In genomic region chr4:154749996-154750395, GRCm38 (mm10) we compare ENCODE assay signal across 26 mouse cellular contexts.
A peak's percentile ranks its signal among the peaks of the same experiment; 100 is the strongest.
DNase-seq lines count a peak whose midpoint lies in the region; ATAC-seq and TF ChIP-seq lines count a peak whose summit lies in the region.
"Had no signal": no experiment of that assay in that cellular context is flagged by ENCODE, and none has a peak within 500 bp of the region (broad histone marks: within the 10 kb centered on the region; RNA-seq: fewer than 3 reads in every experiment).

No protein-coding gene starts in this region.

- peak; percentile 45 for ATAC-seq in liver, embryonic 11.5 days (replicated peaks; ENCODE audit: low FRiP score)
- ATAC-seq in liver, postnatal 0 days: no peak
- ATAC-seq in limb, embryonic 11.5 days (ENCODE audit: insufficient number of reproducible peaks, low FRiP score, low TSS enrichment, low read depth): no peak
- peak; percentile 23; the same call in 1 of the 2 replicates for ATAC-seq in liver, embryonic 14.5 days (ENCODE audit: insufficient read depth)
- ATAC-seq: activated CD4-positive, CD25-positive, alpha-beta regulatory T cell, adult 4 months; forebrain, postnatal 0 days; lung, postnatal 0 days; midbrain, embryonic 13.5 days; Patski had no signal

- H3K27me3 ChIP-seq in liver, embryonic 11.5 days (replicated peaks; ENCODE audit: control insufficient read depth, insufficient read depth, low read length): no peaks in the 10 kb centered on the region
- H3K27me3 ChIP-seq in liver, postnatal 0 days (ENCODE audit: insufficient read depth, low read length): no peaks in the 10 kb centered on the region
- H3K27me3 ChIP-seq in limb, embryonic 11.5 days (ENCODE audit: control insufficient read depth, insufficient read depth, low read length): no peaks in the 10 kb centered on the region
- no peaks in the 10 kb centered on the region for H3K27me3 ChIP-seq in liver, embryonic 14.5 days (ENCODE audit: control insufficient read depth, insufficient read depth, low read length)
- H3K27me3 ChIP-seq: liver, embryonic 15.5 days had no signal

- 66% methylated on average over 2 of the region's 2 CpGs for WGBS in liver, embryonic 11.5 days
- 71% methylated on average over 2 of the region's 2 CpGs for WGBS in liver, postnatal 0 days (ENCODE audit: insufficient replicate concordance)
- 95% methylated on average over 2 of the region's 2 CpGs for WGBS in limb, embryonic 11.5 days
- WGBS in liver, embryonic 14.5 days (ENCODE audit: insufficient replicate concordance): 47% methylated on average over 2 of the region's 2 CpGs

- no peak overlapping the region for H3K4me2 ChIP-seq in liver, embryonic 11.5 days
- no peak overlapping the region for H3K4me2 ChIP-seq in liver, postnatal 0 days (ENCODE audit: low read depth, low read length)
- H3K4me2 ChIP-seq in limb, embryonic 11.5 days (ENCODE audit: low read depth, severe bottlenecking): no peak overlapping the region
- no peak overlapping the region for H3K4me2 ChIP-seq in liver, embryonic 14.5 days (ENCODE audit: low read depth)
- H3K4me2 ChIP-seq: heart, embryonic 12.5 days; liver, embryonic 15.5 days; midbrain, embryonic 13.5 days had no signal

- no peak for TF ChIP-seq EP300 in liver, postnatal 0 days (IDR thresholded peaks at IDR 0.05; ENCODE audit: low read depth)
- no peak for TF ChIP-seq EP300 in liver, embryonic 14.5 days (IDR thresholded peaks at IDR 0.05; ENCODE audit: low read depth)

- H3K9me3 ChIP-seq in liver, embryonic 11.5 days (ENCODE audit: control insufficient read depth, low read length): no peaks in the 10 kb centered on the region
- no peaks in the 10 kb centered on the region for H3K9me3 ChIP-seq in liver, postnatal 0 days (ENCODE audit: low read length)
- no peaks in the 10 kb centered on the region for H3K9me3 ChIP-seq in limb, embryonic 11.5 days (ENCODE audit: control insufficient read depth, low read length)
- no peaks in the 10 kb centered on the region for H3K9me3 ChIP-seq in liver, embryonic 14.5 days (ENCODE audit: control insufficient read depth, low read length)
- H3K9me3 ChIP-seq: heart, embryonic 12.5 days; liver, embryonic 15.5 days; midbrain, embryonic 13.5 days had no signal

- no peak overlapping the region for H3K27ac ChIP-seq in liver, embryonic 11.5 days (ENCODE audit: low read depth, low read length)
- no peak overlapping the region for H3K27ac ChIP-seq in liver, postnatal 0 days (ENCODE audit: low read depth)
- H3K27ac ChIP-seq in limb, embryonic 11.5 days (replicated peaks; ENCODE audit: low read depth, low read length): peak overlapping the region; percentile 73
- H3K27ac ChIP-seq in liver, embryonic 14.5 days: no peak overlapping the region
- H3K27ac ChIP-seq: liver, embryonic 15.5 days; midbrain, embryonic 13.5 days had no signal

- H3K4me1 ChIP-seq in liver, embryonic 11.5 days (replicated peaks; ENCODE audit: control insufficient read depth, insufficient read depth, low read length): no peaks in the 10 kb centered on the region
- H3K4me1 ChIP-seq in liver, postnatal 0 days (ENCODE audit: insufficient read depth): no peaks in the 10 kb centered on the region
- peaks cover 51% of the 10 kb centered on the region for H3K4me1 ChIP-seq in limb, embryonic 11.5 days (ENCODE audit: control insufficient read depth, insufficient read depth, low read length)
- H3K4me1 ChIP-seq in liver, embryonic 14.5 days (replicated peaks; ENCODE audit: control insufficient read depth in 2 of 2, insufficient read depth in 2 of 2, low read length in 1 of 2): no peaks in the 10 kb centered on the region
- H3K4me1 ChIP-seq: liver, embryonic 15.5 days had no signal

- H3K9ac ChIP-seq in liver, embryonic 11.5 days (ENCODE audit: low read depth, low read length): no peak overlapping the region
- H3K9ac ChIP-seq in liver, postnatal 0 days (replicated peaks): no peak overlapping the region
- H3K9ac ChIP-seq in limb, embryonic 11.5 days (ENCODE audit: low read length): no peak overlapping the region
- H3K9ac ChIP-seq in liver, embryonic 14.5 days (replicated peaks): no peak overlapping the region
- H3K9ac ChIP-seq: forebrain, postnatal 0 days; heart, embryonic 12.5 days; liver, embryonic 15.5 days; midbrain, embryonic 13.5 days had no signal

- no peak for TF ChIP-seq CTCF in liver, postnatal 0 days (IDR thresholded peaks at IDR 0.05; ENCODE audit: low read depth)
- no peak for TF ChIP-seq CTCF in liver, embryonic 14.5 days (IDR thresholded peaks at IDR 0.05; ENCODE audit: low read depth)

- DNase-seq in liver, embryonic 11.5 days (ENCODE audit: low spot score): no peak
- no peak for DNase-seq in liver, postnatal 0 days
- peak; percentile 59 for DNase-seq in ZHBTc4 (ENCODE audit: low read depth, low spot score)
- no peak for DNase-seq in limb, embryonic 11.5 days (ENCODE audit: low spot score)
- DNase-seq in liver, embryonic 14.5 days (ENCODE audit: low read depth in 3 of 3, low spot score in 3 of 3): no peak
- DNase-seq in lung, postnatal 14 days: no peak
- no peak for DNase-seq in lung, adult 18-20 months
- DNase-seq: adrenal gland, adult 8-10 months; cerebellum, adult 11-12 months; cerebellum, postnatal 10 days; forebrain, postnatal 0 days; gastrocnemius, postnatal 25 days; heart, adult 18-20 months; heart, postnatal 10 days; kidney, adult 11 months; kidney, postnatal 4 days; right cerebral cortex, postnatal 14 days; spleen, adult 18-20 months; thymus, postnatal 25 days had no signal

- H3K4me3 ChIP-seq in liver, embryonic 11.5 days (ENCODE audit: low read depth, low read length): no peak overlapping the region
- no peak overlapping the region for H3K4me3 ChIP-seq in liver, postnatal 0 days (ENCODE audit: low read depth, low read length)
- no peak overlapping the region for H3K4me3 ChIP-seq in limb, embryonic 11.5 days (ENCODE audit: low read depth, low read length)
- no peak overlapping the region for H3K4me3 ChIP-seq in liver, embryonic 14.5 days (ENCODE audit: insufficient read depth in 1 of 2, low read depth in 2 of 2, low read length in 2 of 2)
- H3K4me3 ChIP-seq: heart, embryonic 12.5 days; liver, embryonic 15.5 days; midbrain, embryonic 13.5 days had no signal

- no peaks in the 10 kb centered on the region for H3K36me3 ChIP-seq in liver, embryonic 11.5 days (ENCODE audit: control insufficient read depth, insufficient read depth, low read length)
- H3K36me3 ChIP-seq in liver, postnatal 0 days (replicated peaks; ENCODE audit: insufficient read depth, low read length): no peaks in the 10 kb centered on the region
- H3K36me3 ChIP-seq in limb, embryonic 11.5 days (ENCODE audit: control insufficient read depth, insufficient read depth, low read length): no peaks in the 10 kb centered on the region
- H3K36me3 ChIP-seq in liver, embryonic 14.5 days (replicated peaks; ENCODE audit: control insufficient read depth, insufficient read depth, low read depth): no peaks in the 10 kb centered on the region
- H3K36me3 ChIP-seq: G1E; heart, embryonic 12.5 days; liver, embryonic 15.5 days; midbrain, embryonic 13.5 days had no signal

Comparison
In these comparisons a context has a peak if more than half of its experiments do, and no peak if none do; other contexts are left out.
1. ATAC-seq: peak in liver, embryonic 11.5 days (single experiment) and liver, embryonic 14.5 days (single experiment); none in liver, postnatal 0 days (single experiment) and limb, embryonic 11.5 days (single experiment).